Mouse (Mus musculus): ENCODE measurements around the gene Fhit. TPM values are rescaled to one million over a fixed set of nuclear protein-coding genes. Genes with fewer than 3 reads are reported as not detected.
A peak's percentile ranks its signal among the peaks of the same experiment; 100 is the strongest.

Gene Fhit
- polyA plus RNA-seq, 1 experiment from 2014 or later: 6.1 TPM

GRCm38 (mm10) chr14:10647832-10648231 lies 514.0 kb downstream of the Fhit start:
- no peak for ATAC-seq (ENCODE audit: insufficient number of reproducible peaks, insufficient read depth, low FRiP score, low read depth)
- Histone ChIP-seq H3K27ac (replicated peaks in 1 of 2; ENCODE audit: control insufficient read depth in 1 of 2, insufficient read depth in 1 of 2, low read depth in 2 of 2, low read length in 2 of 2) (no peak overlapping the region), H3K36me3 (ENCODE audit: control insufficient read depth, insufficient read depth, low read length) (no peaks in the 10 kb centered on the region), H3K4me1 (ENCODE audit: control insufficient read depth in 2 of 2, insufficient read depth in 2 of 2, low read length in 2 of 2) (no peaks in the 10 kb centered on the region), H3K9ac (ENCODE audit: low read length) (no peak overlapping the region), H3K4me3 (ENCODE audit: control insufficient read depth in 1 of 2, insufficient read depth in 1 of 2, low read depth in 1 of 2, low read length in 2 of 2) (no peak overlapping the region), H3K4me2 (ENCODE audit: low read length) (no peak overlapping the region), H3K9me3 (ENCODE audit: control insufficient read depth, low read length) (no peaks in the 10 kb centered on the region), H3K27me3 (ENCODE audit: control insufficient read depth, insufficient read depth, low read length) (no peaks in the 10 kb centered on the region)

- Histone ChIP-seq H3K36me3 (ENCODE audit: control insufficient read depth, insufficient read depth, low read length) (no peaks in the 10 kb centered on the region), H3K4me1 (ENCODE audit: control insufficient read depth in 2 of 2, insufficient read depth in 2 of 2, low read length in 2 of 2) (no peaks in the 10 kb centered on the region), H3K9ac (ENCODE audit: low read length) (no peak overlapping the region), H3K27me3 (ENCODE audit: control insufficient read depth, insufficient read depth, low read length) (no peaks in the 10 kb centered on the region), H3K27ac (replicated peaks in 1 of 2; ENCODE audit: control insufficient read depth in 1 of 2, insufficient read depth in 1 of 2, low read depth in 2 of 2, low read length in 2 of 2) (no peak overlapping the region), H3K4me2 (ENCODE audit: low read length) (no peak overlapping the region), H3K4me3 (ENCODE audit: control insufficient read depth in 1 of 2, insufficient read depth in 1 of 2, low read depth in 1 of 2, low read length in 2 of 2) (no peak overlapping the region), H3K9me3 (ENCODE audit: control insufficient read depth, low read length) (no peaks in the 10 kb centered on the region)
- ATAC-seq (ENCODE audit: insufficient number of reproducible peaks, insufficient read depth, low FRiP score, low read depth): no peak
- WGBS: 72% methylated on average over 3 of the region's 3 CpGs
Observed at GRCm38 (mm10) chr14:10631783-10632182, 530.1 kb downstream of the Fhit start.

- Histone ChIP-seq H3K27me3 (ENCODE audit: control insufficient read depth, insufficient read depth, low read length) (no peaks in the 10 kb centered on the region), H3K4me1 (ENCODE audit: control insufficient read depth in 2 of 2, insufficient read depth in 2 of 2, low read length in 2 of 2) (no peaks in the 10 kb centered on the region), H3K9ac (ENCODE audit: low read length) (no peak overlapping the region), H3K27ac (replicated peaks in 1 of 2; ENCODE audit: control insufficient read depth in 1 of 2, insufficient read depth in 1 of 2, low read depth in 2 of 2, low read length in 2 of 2) (no peak overlapping the region), H3K36me3 (ENCODE audit: control insufficient read depth, insufficient read depth, low read length) (no peaks in the 10 kb centered on the region), H3K4me2 (ENCODE audit: low read length) (no peak overlapping the region), H3K9me3 (ENCODE audit: control insufficient read depth, low read length) (no peaks in the 10 kb centered on the region), H3K4me3 (ENCODE audit: control insufficient read depth in 1 of 2, insufficient read depth in 1 of 2, low read depth in 1 of 2, low read length in 2 of 2) (no peak overlapping the region)
- 85% methylated on average over 2 of the region's 2 CpGs for WGBS
- ATAC-seq (ENCODE audit: insufficient number of reproducible peaks, insufficient read depth, low FRiP score, low read depth): no peak
Observed at GRCm38 (mm10) chr14:10630831-10631360, 530.9 kb downstream of the Fhit start.

- no peak overlapping the region for H3K4me3 ChIP-seq (ENCODE audit: control insufficient read depth in 1 of 2, insufficient read depth in 1 of 2, low read depth in 1 of 2, low read length in 2 of 2)
- no peaks in the 10 kb centered on the region for H3K36me3 ChIP-seq (ENCODE audit: control insufficient read depth, insufficient read depth, low read length)
- H3K4me1 ChIP-seq (ENCODE audit: control insufficient read depth in 2 of 2, insufficient read depth in 2 of 2, low read length in 2 of 2): 0 out of 4 replicates have a peak, but pooled peaks cover 0 to 2% of the 10 kb centered on the region in 2 experiments
- H3K9me3 ChIP-seq (ENCODE audit: control insufficient read depth, low read length): no peaks in the 10 kb centered on the region
- no peak overlapping the region for H3K4me2 ChIP-seq (ENCODE audit: low read length)
- no peak overlapping the region for H3K27ac ChIP-seq (replicated peaks in 1 of 2; ENCODE audit: control insufficient read depth in 1 of 2, insufficient read depth in 1 of 2, low read depth in 2 of 2, low read length in 2 of 2)
- 61% methylated on average over 5 of the region's 5 CpGs for WGBS
- no peak overlapping the region for H3K9ac ChIP-seq (ENCODE audit: low read length)
- no peaks in the 10 kb centered on the region for H3K27me3 ChIP-seq (ENCODE audit: control insufficient read depth, insufficient read depth, low read length)
- no peak for ATAC-seq (ENCODE audit: insufficient number of reproducible peaks, insufficient read depth, low FRiP score, low read depth)
Observed at GRCm38 (mm10) chr14:10593467-10593866, 568.4 kb downstream of the Fhit start.

GRCm38 (mm10) chr14:10568937-10569552 lies 592.8 kb downstream of the Fhit start:
- no peak for ATAC-seq (ENCODE audit: insufficient number of reproducible peaks, insufficient read depth, low FRiP score, low read depth)
- Histone ChIP-seq H3K27ac (replicated peaks in 1 of 2; ENCODE audit: control insufficient read depth in 1 of 2, insufficient read depth in 1 of 2, low read depth in 2 of 2, low read length in 2 of 2) (no peak overlapping the region), H3K9me3 (ENCODE audit: control insufficient read depth, low read length) (no peaks in the 10 kb centered on the region), H3K4me3 (ENCODE audit: control insufficient read depth in 1 of 2, insufficient read depth in 1 of 2, low read depth in 1 of 2, low read length in 2 of 2) (no peak overlapping the region), H3K4me2 (ENCODE audit: low read length) (no peak overlapping the region), H3K9ac (ENCODE audit: low read length) (no peak overlapping the region), H3K36me3 (ENCODE audit: control insufficient read depth, insufficient read depth, low read length) (no peaks in the 10 kb centered on the region), H3K4me1 (ENCODE audit: control insufficient read depth in 2 of 2, insufficient read depth in 2 of 2, low read length in 2 of 2) (no peaks in the 10 kb centered on the region), H3K27me3 (ENCODE audit: control insufficient read depth, insufficient read depth, low read length) (no peaks in the 10 kb centered on the region)
- WGBS: 70% methylated on average over 3 of the region's 3 CpGs

- no peak overlapping the region for H3K4me3 ChIP-seq (ENCODE audit: control insufficient read depth in 1 of 2, insufficient read depth in 1 of 2, low read depth in 1 of 2, low read length in 2 of 2)
- no peak overlapping the region for H3K9ac ChIP-seq (ENCODE audit: low read length)
- ATAC-seq (ENCODE audit: insufficient number of reproducible peaks, insufficient read depth, low FRiP score, low read depth): no peak
- H3K27ac ChIP-seq (replicated peaks in 1 of 2; ENCODE audit: control insufficient read depth in 1 of 2, insufficient read depth in 1 of 2, low read depth in 2 of 2, low read length in 2 of 2): no peak overlapping the region
- 82% methylated on average over 2 of the region's 2 CpGs for WGBS
- no peaks in the 10 kb centered on the region for H3K36me3 ChIP-seq (ENCODE audit: control insufficient read depth, insufficient read depth, low read length)
- no peaks in the 10 kb centered on the region for H3K9me3 ChIP-seq (ENCODE audit: control insufficient read depth, low read length)
- H3K4me2 ChIP-seq (ENCODE audit: low read length): no peak overlapping the region
- no peaks in the 10 kb centered on the region for H3K4me1 ChIP-seq (ENCODE audit: control insufficient read depth in 2 of 2, insufficient read depth in 2 of 2, low read length in 2 of 2)
- H3K27me3 ChIP-seq (ENCODE audit: control insufficient read depth, insufficient read depth, low read length): no peaks in the 10 kb centered on the region
Observed at GRCm38 (mm10) chr14:10567771-10568170, 594.1 kb downstream of the Fhit start.

GRCm38 (mm10) chr14:10554755-10555154 lies 607.1 kb downstream of the Fhit start:
- H3K4me3 ChIP-seq (ENCODE audit: control insufficient read depth in 1 of 2, insufficient read depth in 1 of 2, low read depth in 1 of 2, low read length in 2 of 2): no peak overlapping the region
- no peak overlapping the region for H3K9ac ChIP-seq (ENCODE audit: low read length)
- 0 out of 4 replicates have a peak overlapping the region, but pooled peaks of 1 of the 2 experiments have one; percentile 14 for H3K27ac ChIP-seq (replicated peaks in 1 of 2; ENCODE audit: control insufficient read depth in 1 of 2, insufficient read depth in 1 of 2, low read depth in 2 of 2, low read length in 2 of 2)
- ATAC-seq (ENCODE audit: insufficient number of reproducible peaks, insufficient read depth, low FRiP score, low read depth): no peak
- no peaks in the 10 kb centered on the region for H3K27me3 ChIP-seq (ENCODE audit: control insufficient read depth, insufficient read depth, low read length)
- H3K4me2 ChIP-seq (ENCODE audit: low read length): peak overlapping the region; percentile 16; the same call in 1 of the 2 replicates
- H3K4me1 ChIP-seq (ENCODE audit: control insufficient read depth in 2 of 2, insufficient read depth in 2 of 2, low read length in 2 of 2): peaks cover 2 to 7% of the 10 kb centered on the region in 2 experiments; a peak in 2 of 4 replicates
- no peaks in the 10 kb centered on the region for H3K9me3 ChIP-seq (ENCODE audit: control insufficient read depth, low read length)
- H3K36me3 ChIP-seq (ENCODE audit: control insufficient read depth, insufficient read depth, low read length): no peaks in the 10 kb centered on the region
- 18% methylated on average over 6 of the region's 6 CpGs for WGBS

- WGBS: 77% methylated on average over 2 of the region's 2 CpGs
- H3K4me2 ChIP-seq (ENCODE audit: low read length): no peak overlapping the region
- H3K27me3 ChIP-seq (ENCODE audit: control insufficient read depth, insufficient read depth, low read length): no peaks in the 10 kb centered on the region
- H3K36me3 ChIP-seq (ENCODE audit: control insufficient read depth, insufficient read depth, low read length): no peaks in the 10 kb centered on the region
- no peaks in the 10 kb centered on the region for H3K4me1 ChIP-seq (ENCODE audit: control insufficient read depth in 2 of 2, insufficient read depth in 2 of 2, low read length in 2 of 2)
- no peak overlapping the region for H3K4me3 ChIP-seq (ENCODE audit: control insufficient read depth in 1 of 2, insufficient read depth in 1 of 2, low read depth in 1 of 2, low read length in 2 of 2)
- no peak overlapping the region for H3K27ac ChIP-seq (replicated peaks in 1 of 2; ENCODE audit: control insufficient read depth in 1 of 2, insufficient read depth in 1 of 2, low read depth in 2 of 2, low read length in 2 of 2)
- no peak overlapping the region for H3K9ac ChIP-seq (ENCODE audit: low read length)
- no peaks in the 10 kb centered on the region for H3K9me3 ChIP-seq (ENCODE audit: control insufficient read depth, low read length)
- ATAC-seq (ENCODE audit: insufficient number of reproducible peaks, insufficient read depth, low FRiP score, low read depth): no peak
Observed at GRCm38 (mm10) chr14:10548632-10549031, 613.2 kb downstream of the Fhit start.
